Mouse (Mus musculus): ENCODE measurements around the gene Tex261. TPM values are rescaled to one million over a fixed set of nuclear protein-coding genes. Genes with fewer than 3 reads are reported as not detected.
A peak's percentile ranks its signal among the peaks of the same experiment; 100 is the strongest.

Tex261 gene
- polyA plus RNA-seq, 1 experiment, result 183 TPM

DNA sequence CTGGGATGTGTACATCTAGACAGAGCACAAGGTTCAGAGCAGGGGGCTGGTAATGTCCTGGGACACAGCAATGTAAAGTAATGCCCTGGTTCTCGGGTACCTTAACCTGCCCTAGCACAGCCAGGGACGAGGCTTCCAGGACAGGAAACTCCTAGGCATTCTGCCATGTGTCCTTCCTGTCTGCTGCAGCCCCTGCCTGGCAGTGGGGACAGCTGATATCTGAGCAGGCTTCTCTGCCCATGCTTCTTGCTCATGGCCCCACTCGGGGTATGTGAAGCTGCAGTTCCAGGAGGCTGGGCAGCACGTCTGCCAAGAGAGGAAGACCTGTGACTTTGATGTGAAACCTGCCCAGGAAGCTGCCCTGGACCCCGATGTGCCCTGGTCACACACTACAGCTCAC is 7.1 kb downstream of the Tex261 start:
- 64% methylated on average over 5 of the region's 5 CpGs for WGBS
- no peak for DNase-seq
- Histone ChIP-seq H3K27me3 (ENCODE audit: control insufficient read depth, insufficient read depth, low read length) (no peaks in the 10 kb centered on the region), H3K36me3 (ENCODE audit: control insufficient read depth, insufficient read depth, low read length) (peaks cover 12% of the 10 kb centered on the region), H3K27ac (ENCODE audit: control insufficient read depth, insufficient read depth, low read length) (no peak overlapping the region), H3K4me3 (ENCODE audit: control insufficient read depth, insufficient read depth, low read length) (no peak overlapping the region), H3K4me1 (replicated peaks; ENCODE audit: control insufficient read depth, insufficient read depth, low read length) (peaks cover 2% of the 10 kb centered on the region; the same call in 1 of the 2 replicates)
- TF ChIP-seq POLR2A (IDR thresholded peaks at IDR 0.05; ENCODE audit: control insufficient read depth, extremely low read depth, insufficient read depth, low read length, poor library complexity), result no peak
- no peak for TF ChIP-seq CTCF (IDR thresholded peaks at IDR 0.05; ENCODE audit: borderline replicate concordance, control insufficient read depth, extremely low read depth, insufficient read depth, low read length, poor library complexity)

DNA sequence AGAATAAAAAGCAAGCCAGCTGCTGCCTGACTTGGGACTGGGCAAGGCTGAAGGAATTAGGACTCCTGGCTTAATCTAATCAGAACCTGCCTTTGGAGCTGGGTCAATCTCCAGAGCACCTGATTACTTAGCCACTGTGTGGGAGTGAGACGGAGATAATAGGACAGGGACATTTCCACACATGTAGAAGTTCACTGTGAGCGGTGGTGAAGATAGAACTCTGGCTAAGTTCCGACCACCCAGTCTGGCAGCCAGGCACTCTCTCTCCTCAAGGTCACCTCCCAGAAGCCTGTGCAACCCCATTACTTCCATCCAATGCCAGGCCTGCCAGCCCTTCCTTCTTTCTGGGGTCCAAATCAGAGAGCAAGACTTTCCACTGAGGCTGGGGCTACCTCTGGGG is 8.6 kb downstream of the Tex261 start:
- H3K27me3 ChIP-seq (ENCODE audit: control insufficient read depth, insufficient read depth, low read length), result no peaks in the 10 kb centered on the region; the same call in 1 of the 2 replicates
- 97% methylated on average over 3 of the region's 3 CpGs for WGBS

DNA sequence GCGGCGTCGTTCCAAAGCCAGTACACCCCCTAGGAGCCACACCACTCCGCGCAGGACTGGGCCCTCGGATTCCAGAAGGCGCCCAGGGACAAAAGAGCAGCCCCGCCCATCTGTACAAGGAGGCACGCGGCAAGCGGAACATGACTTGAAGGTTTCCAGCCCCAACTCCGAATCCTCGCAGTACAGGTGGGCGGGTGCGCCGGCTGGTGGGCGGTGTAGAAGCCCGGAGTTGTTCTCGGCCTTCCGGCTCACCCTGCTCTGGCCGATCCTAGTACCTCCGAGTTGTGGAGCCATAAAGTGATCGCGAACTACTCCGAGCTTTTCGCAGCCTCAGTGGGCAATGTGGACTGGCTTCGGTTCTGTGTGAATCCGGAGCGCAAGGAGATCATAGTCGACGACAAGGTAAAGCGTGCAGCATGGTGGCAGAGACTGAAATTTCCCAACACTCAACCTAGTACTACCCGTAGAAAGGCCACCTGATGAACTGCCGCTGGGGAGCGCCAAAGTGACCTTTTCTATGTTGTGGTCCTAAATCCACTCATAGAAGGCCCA is 12.7 kb downstream of the Tex261 start:
- H3K27me3 ChIP-seq (ENCODE audit: control insufficient read depth, insufficient read depth, low read length), result peaks cover under 1% of the 10 kb centered on the region; the same call in 1 of the 2 replicates
- H3K4me3 ChIP-seq (ENCODE audit: control insufficient read depth, insufficient read depth, low read length), result no peak overlapping the region
- no peak for TF ChIP-seq CTCF (IDR thresholded peaks at IDR 0.05; ENCODE audit: borderline replicate concordance, control insufficient read depth, extremely low read depth, insufficient read depth, low read length, poor library complexity)
- no peak for TF ChIP-seq POLR2A (IDR thresholded peaks at IDR 0.05; ENCODE audit: control insufficient read depth, extremely low read depth, insufficient read depth, low read length, poor library complexity)

More for the DNA sequence above, 8.6 kb downstream of the Tex261 start:
- no peak overlapping the region for H3K27ac ChIP-seq (ENCODE audit: control insufficient read depth, insufficient read depth, low read length)
- no peak for TF ChIP-seq CTCF (IDR thresholded peaks at IDR 0.05; ENCODE audit: borderline replicate concordance, control insufficient read depth, extremely low read depth, insufficient read depth, low read length, poor library complexity)
- TF ChIP-seq POLR2A (IDR thresholded peaks at IDR 0.05; ENCODE audit: control insufficient read depth, extremely low read depth, insufficient read depth, low read length, poor library complexity), result no peak
- no peak overlapping the region for H3K4me3 ChIP-seq (ENCODE audit: control insufficient read depth, insufficient read depth, low read length)
- peaks cover 12% of the 10 kb centered on the region for H3K36me3 ChIP-seq (ENCODE audit: control insufficient read depth, insufficient read depth, low read length)
- H3K4me1 ChIP-seq (replicated peaks; ENCODE audit: control insufficient read depth, insufficient read depth, low read length), result peaks cover 7% of the 10 kb centered on the region
- DNase-seq, result no peak

DNA sequence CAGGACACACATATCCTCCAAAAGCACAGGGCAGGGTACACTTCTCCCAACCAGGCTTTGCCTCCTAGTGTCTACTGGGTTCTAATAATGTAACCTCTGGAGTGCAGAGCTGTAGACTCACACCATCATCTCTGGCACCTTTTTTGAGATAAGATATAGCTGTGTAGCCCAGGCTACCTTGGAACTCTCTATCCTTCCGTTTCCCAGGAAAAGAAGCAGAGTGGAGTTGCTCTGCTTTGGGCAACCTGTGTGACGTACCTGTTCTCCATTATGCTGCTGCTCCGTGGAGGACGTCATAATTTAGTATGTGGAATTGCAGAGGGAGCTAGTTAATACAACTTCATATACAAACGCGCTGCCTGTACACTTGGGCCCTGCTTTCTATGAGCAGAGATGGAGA is 13.3 kb downstream of the Tex261 start, which contains the start of gene Ankrd53:
TSS of gene Ankrd53 (plus strand) at position 301 of the 400 bp plus-strand sequence.
- H3K36me3 ChIP-seq (ENCODE audit: control insufficient read depth, insufficient read depth, low read length), result no peaks in the 10 kb centered on the region
- peaks cover 5% of the 10 kb centered on the region; the same call in 1 of the 2 replicates for H3K27me3 ChIP-seq (ENCODE audit: control insufficient read depth, insufficient read depth, low read length)
- no peak for DNase-seq
- TF ChIP-seq CTCF (IDR thresholded peaks at IDR 0.05; ENCODE audit: borderline replicate concordance, control insufficient read depth, extremely low read depth, insufficient read depth, low read length, poor library complexity), result no peak
- TF ChIP-seq POLR2A (IDR thresholded peaks at IDR 0.05; ENCODE audit: control insufficient read depth, extremely low read depth, insufficient read depth, low read length, poor library complexity), result no peak
- no peak within 1 kb of the TSS for H3K27ac ChIP-seq (ENCODE audit: control insufficient read depth, insufficient read depth, low read length)
- H3K4me3 ChIP-seq (ENCODE audit: control insufficient read depth, insufficient read depth, low read length), result no peak within 1 kb of the TSS
- H3K4me1 ChIP-seq (replicated peaks; ENCODE audit: control insufficient read depth, insufficient read depth, low read length), result peaks cover 10% of the 10 kb centered on the region
- WGBS, result 40% methylated on average over 6 of the region's 6 CpGs

More for the DNA sequence above, 12.7 kb downstream of the Tex261 start:
- peak; percentile 40 for DNase-seq
- H3K36me3 ChIP-seq (ENCODE audit: control insufficient read depth, insufficient read depth, low read length), result no peaks in the 10 kb centered on the region
- 11% methylated on average over 35 of the region's 35 CpGs for WGBS
- H3K4me1 ChIP-seq (replicated peaks; ENCODE audit: control insufficient read depth, insufficient read depth, low read length), result peaks cover 10% of the 10 kb centered on the region
- H3K27ac ChIP-seq (ENCODE audit: control insufficient read depth, insufficient read depth, low read length), result no peak overlapping the region

DNA sequence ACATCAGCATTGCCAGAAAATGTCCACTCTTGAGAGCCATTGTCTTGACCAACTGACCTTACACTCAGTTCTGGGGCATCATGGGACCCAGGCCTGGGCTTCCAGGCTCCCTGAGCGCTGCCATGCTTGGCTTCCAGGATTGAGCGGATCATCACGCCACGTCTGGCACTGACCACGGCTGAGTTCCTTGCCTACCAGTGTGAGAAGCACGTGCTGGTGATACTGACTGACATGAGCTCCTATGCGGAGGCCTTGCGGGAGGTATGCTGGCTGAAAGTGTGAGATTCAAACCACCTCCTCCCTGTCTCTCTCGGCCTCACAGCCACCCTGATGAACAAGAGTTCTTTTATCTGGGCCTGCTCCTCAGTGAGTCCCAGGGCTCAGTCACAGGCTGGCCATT is 19.6 kb downstream of the Tex261 start:
- Histone ChIP-seq H3K4me1 (replicated peaks; ENCODE audit: control insufficient read depth, insufficient read depth, low read length) (no peaks in the 10 kb centered on the region), H3K27me3 (ENCODE audit: control insufficient read depth, insufficient read depth, low read length) (peaks cover 5% of the 10 kb centered on the region; the same call in 1 of the 2 replicates), H3K4me3 (ENCODE audit: control insufficient read depth, insufficient read depth, low read length) (no peak overlapping the region), H3K27ac (ENCODE audit: control insufficient read depth, insufficient read depth, low read length) (no peak overlapping the region), H3K36me3 (ENCODE audit: control insufficient read depth, insufficient read depth, low read length) (no peaks in the 10 kb centered on the region)
- no peak for DNase-seq
- TF ChIP-seq CTCF (IDR thresholded peaks at IDR 0.05; ENCODE audit: borderline replicate concordance, control insufficient read depth, extremely low read depth, insufficient read depth, low read length, poor library complexity) (no peak), POLR2A (IDR thresholded peaks at IDR 0.05; ENCODE audit: control insufficient read depth, extremely low read depth, insufficient read depth, low read length, poor library complexity) (no peak)
- WGBS, result 91% methylated on average over 9 of the region's 9 CpGs

DNA sequence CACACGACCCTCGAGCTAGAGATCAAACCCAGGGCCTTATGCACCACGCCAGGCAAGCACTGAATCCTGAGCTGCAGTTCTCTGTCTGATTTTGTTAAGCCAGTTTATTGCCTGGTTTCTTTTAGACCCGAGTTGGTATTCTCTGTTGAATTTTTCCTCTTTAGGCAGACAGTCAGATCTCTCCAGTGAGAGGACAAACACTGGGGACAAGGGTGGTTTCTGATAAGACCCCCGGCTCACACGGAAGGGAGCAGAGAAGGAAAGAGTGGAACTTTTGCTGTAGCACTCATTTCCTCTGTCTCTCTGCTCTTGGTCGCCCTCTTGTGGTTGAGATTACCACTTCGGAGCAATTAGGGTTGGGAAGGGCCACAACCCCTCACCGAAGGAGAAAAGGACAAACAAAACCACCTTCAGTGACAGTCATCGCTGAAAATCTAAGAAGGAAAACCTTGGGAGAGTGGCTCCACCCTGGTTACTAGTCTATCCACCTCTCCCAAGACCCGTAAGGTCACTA is 25.4 kb downstream of the Tex261 start:
- no peak for TF ChIP-seq POLR2A (IDR thresholded peaks at IDR 0.05; ENCODE audit: control insufficient read depth, extremely low read depth, insufficient read depth, low read length, poor library complexity)
- H3K27ac ChIP-seq (ENCODE audit: control insufficient read depth, insufficient read depth, low read length), result no peak overlapping the region
- peak; percentile 73 for DNase-seq
- H3K36me3 ChIP-seq (ENCODE audit: control insufficient read depth, insufficient read depth, low read length), result no peaks in the 10 kb centered on the region
- no peak overlapping the region for H3K4me3 ChIP-seq (ENCODE audit: control insufficient read depth, insufficient read depth, low read length)
- 13% methylated on average over 11 of the region's 11 CpGs for WGBS
- H3K27me3 ChIP-seq (ENCODE audit: control insufficient read depth, insufficient read depth, low read length), result no peaks in the 10 kb centered on the region
- H3K4me1 ChIP-seq (replicated peaks; ENCODE audit: control insufficient read depth, insufficient read depth, low read length), result no peaks in the 10 kb centered on the region
